Mouse (Mus musculus): ENCODE measurements around the gene A4galt. TPM values are rescaled to one million over a fixed set of nuclear protein-coding genes. Genes with fewer than 3 reads are reported as not detected.
A peak's percentile ranks its signal among the peaks of the same experiment; 100 is the strongest.

A4galt gene
- polyA plus RNA-seq (2016; fragmentation: Nextera tagmentation; extraction: Ambion mirVana) = 0.08 TPM in 2 replicates

GRCm38 (mm10) chr15:83251176-83252004 is at the start of gene A4galt:
A4galt (minus strand) TSS chr15:83251774.
- Histone ChIP-seq H3K9me3 (replicated peaks) (no peaks in the 10 kb centered on the region; the same call in 1 of the 2 replicates), H3K27ac (no peak within 1 kb of the TSS), H3K4me3 (peak within 1 kb of the TSS; percentile 49), H3K27me3 (replicated peaks) (peaks cover 63% of the 10 kb centered on the region), H3K4me1 (peaks cover 25% of the 10 kb centered on the region), H3K36me3 (no peaks in the 10 kb centered on the region), H3K4me2 (peak within 1 kb of the TSS; percentile 65), H3K9ac (no peak within 1 kb of the TSS; the same call in 1 of the 2 replicates)
- ATAC-seq = no peak
- 2% methylated on average over 65 of the region's 66 CpGs for WGBS (ENCODE audit: insufficient replicate concordance)

GRCm38 (mm10) chr15:83299916-83300582 is 48.5 kb upstream of the A4galt start:
- H3K27ac ChIP-seq = peak overlapping the region; percentile 23; the same call in 1 of the 2 replicates
- no peak overlapping the region for H3K4me3 ChIP-seq
- no peaks in the 10 kb centered on the region for H3K27me3 ChIP-seq (replicated peaks)
- H3K36me3 ChIP-seq = peaks cover 17% of the 10 kb centered on the region; the same call in 1 of the 2 replicates
- H3K4me2 ChIP-seq = no peak overlapping the region
- H3K9me3 ChIP-seq (replicated peaks) = no peaks in the 10 kb centered on the region
- whole genome bisulfite sequencing (ENCODE audit: insufficient replicate concordance) = 50% methylated on average over 10 of the region's 10 CpGs
- H3K4me1 ChIP-seq = peaks cover 21% of the 10 kb centered on the region
- peak; percentile 50; the same call in 1 of the 2 replicates for ATAC-seq
- H3K9ac ChIP-seq = no peak overlapping the region

- ATAC-seq = peak; percentile 36; the same call in 1 of the 2 replicates
- Histone ChIP-seq H3K27ac (0 out of 2 replicates have a peak overlapping the region, but pooled peaks have one; percentile 13), H3K9ac (no peak overlapping the region), H3K4me1 (peaks cover 19% of the 10 kb centered on the region), H3K9me3 (replicated peaks) (no peaks in the 10 kb centered on the region), H3K27me3 (replicated peaks) (no peaks in the 10 kb centered on the region), H3K36me3 (peaks cover 17% of the 10 kb centered on the region; the same call in 1 of the 2 replicates), H3K4me3 (no peak overlapping the region), H3K4me2 (no peak overlapping the region)
- WGBS (ENCODE audit: insufficient replicate concordance) = 89% methylated on average over 7 of the region's 7 CpGs
Observed at GRCm38 (mm10) chr15:83299450-83299849, 47.9 kb upstream of the A4galt start.

GRCm38 (mm10) chr15:83298810-83299209 is 47.2 kb upstream of the A4galt start:
- 63% methylated on average over 2 of the region's 2 CpGs for WGBS (ENCODE audit: insufficient replicate concordance)
- peaks cover 17% of the 10 kb centered on the region; the same call in 1 of the 2 replicates for H3K36me3 ChIP-seq
- H3K27me3 ChIP-seq (replicated peaks) = no peaks in the 10 kb centered on the region
- ATAC-seq = no peak
- no peaks in the 10 kb centered on the region for H3K9me3 ChIP-seq (replicated peaks)
- H3K27ac ChIP-seq = 0 out of 2 replicates have a peak overlapping the region, but pooled peaks have one; percentile 13
- H3K4me2 ChIP-seq = no peak overlapping the region
- H3K4me3 ChIP-seq = no peak overlapping the region
- no peak overlapping the region for H3K9ac ChIP-seq
- peaks cover 15% of the 10 kb centered on the region for H3K4me1 ChIP-seq

- H3K27ac ChIP-seq = no peak overlapping the region
- H3K9me3 ChIP-seq (replicated peaks) = no peaks in the 10 kb centered on the region
- no peak for ATAC-seq
- H3K4me1 ChIP-seq = peaks cover 14% of the 10 kb centered on the region
- H3K9ac ChIP-seq = no peak overlapping the region
- no peak overlapping the region for H3K4me3 ChIP-seq
- H3K27me3 ChIP-seq (replicated peaks) = no peaks in the 10 kb centered on the region
- 69% methylated on average over 8 of the region's 8 CpGs for WGBS (ENCODE audit: insufficient replicate concordance)
- peaks cover 17% of the 10 kb centered on the region; the same call in 1 of the 2 replicates for H3K36me3 ChIP-seq
- no peak overlapping the region for H3K4me2 ChIP-seq
Observed at GRCm38 (mm10) chr15:83298313-83298712, 46.7 kb upstream of the A4galt start.

GRCm38 (mm10) chr15:83296771-83297311 is 45.3 kb upstream of the A4galt start:
- Histone ChIP-seq H3K9me3 (replicated peaks) (no peaks in the 10 kb centered on the region), H3K9ac (no peak overlapping the region), H3K4me3 (no peak overlapping the region), H3K36me3 (peaks cover 14% of the 10 kb centered on the region; the same call in 1 of the 2 replicates), H3K4me1 (peaks cover 24% of the 10 kb centered on the region), H3K27ac (no peak overlapping the region), H3K4me2 (no peak overlapping the region), H3K27me3 (replicated peaks) (no peaks in the 10 kb centered on the region)
- 57% methylated on average over 6 of the region's 8 CpGs for WGBS (ENCODE audit: insufficient replicate concordance)
- no peak for ATAC-seq

GRCm38 (mm10) chr15:83296050-83296449 is 44.5 kb upstream of the A4galt start:
- no peaks in the 10 kb centered on the region for H3K27me3 ChIP-seq (replicated peaks)
- H3K9me3 ChIP-seq (replicated peaks) = no peaks in the 10 kb centered on the region
- no peak for ATAC-seq
- H3K9ac ChIP-seq = no peak overlapping the region
- no peak overlapping the region for H3K4me2 ChIP-seq
- H3K4me3 ChIP-seq = no peak overlapping the region
- peaks cover 24% of the 10 kb centered on the region for H3K4me1 ChIP-seq
- no peak overlapping the region for H3K27ac ChIP-seq
- 57% methylated on average over 4 of the region's 4 CpGs for WGBS (ENCODE audit: insufficient replicate concordance)
- peaks cover 12% of the 10 kb centered on the region; the same call in 1 of the 2 replicates for H3K36me3 ChIP-seq

GRCm38 (mm10) chr15:83294954-83295353 is 43.4 kb upstream of the A4galt start:
- no peak for ATAC-seq
- 27% methylated on average over 3 of the region's 3 CpGs for WGBS (ENCODE audit: insufficient replicate concordance)

GRCm38 (mm10) chr15:83293706-83294645 is 42.4 kb upstream of the A4galt start:
- Histone ChIP-seq H3K27me3 (replicated peaks) (0 out of 2 replicates have a peak, but pooled peaks cover 4% of the 10 kb centered on the region), H3K9me3 (replicated peaks) (no peaks in the 10 kb centered on the region), H3K4me1 (peaks cover 11% of the 10 kb centered on the region; the same call in 1 of the 2 replicates), H3K9ac (no peak overlapping the region), H3K4me2 (no peak overlapping the region), H3K36me3 (0 out of 2 replicates have a peak, but pooled peaks cover 4% of the 10 kb centered on the region), H3K27ac (no peak overlapping the region), H3K4me3 (no peak overlapping the region)
- no peak for ATAC-seq
- 71% methylated on average over 8 of the region's 8 CpGs for WGBS (ENCODE audit: insufficient replicate concordance)

More at GRCm38 (mm10) chr15:83294954-83295353, 43.4 kb upstream of the A4galt start:
- H3K27me3 ChIP-seq (replicated peaks) = 0 out of 2 replicates have a peak, but pooled peaks cover 4% of the 10 kb centered on the region
- H3K9ac ChIP-seq = no peak overlapping the region
- H3K4me3 ChIP-seq = no peak overlapping the region
- H3K4me1 ChIP-seq = peaks cover 19% of the 10 kb centered on the region; the same call in 1 of the 2 replicates
- H3K36me3 ChIP-seq = peaks cover 9% of the 10 kb centered on the region; the same call in 1 of the 2 replicates
- H3K27ac ChIP-seq = no peak overlapping the region
- no peaks in the 10 kb centered on the region for H3K9me3 ChIP-seq (replicated peaks)
- no peak overlapping the region for H3K4me2 ChIP-seq

GRCm38 (mm10) chr15:83293144-83293543 is 41.6 kb upstream of the A4galt start:
- H3K4me3 ChIP-seq = no peak overlapping the region
- H3K36me3 ChIP-seq = no peaks in the 10 kb centered on the region
- no peak overlapping the region for H3K9ac ChIP-seq
- peak; percentile 18; the same call in 1 of the 2 replicates for ATAC-seq
- H3K9me3 ChIP-seq (replicated peaks) = no peaks in the 10 kb centered on the region
- 62% methylated on average over 6 of the region's 6 CpGs for WGBS (ENCODE audit: insufficient replicate concordance)
- 0 out of 2 replicates have a peak, but pooled peaks cover 10% of the 10 kb centered on the region for H3K4me1 ChIP-seq
- 0 out of 2 replicates have a peak, but pooled peaks cover 4% of the 10 kb centered on the region for H3K27me3 ChIP-seq (replicated peaks)
- no peak overlapping the region for H3K4me2 ChIP-seq
- H3K27ac ChIP-seq = no peak overlapping the region
